Mouse (Mus musculus) forebrain, embryonic 15.5 days (tissue): ENCODE measurements around the gene Itga5. TPM values are rescaled to one million over a fixed set of nuclear protein-coding genes. Genes with fewer than 3 reads are reported as not detected.

Source experiments
- ATAC-seq: fragments of 200-750 bp; cut with Nextera tagmentation; replicated peaks from 2 replicates; pipeline ENCODE4 v1.8.0; 2017; ENCODE audit warnings: mild to moderate bottlenecking, moderate TSS enrichment, moderate library complexity
- H3K27ac ChIP-seq: fragments of 300-500 bp; sonication (generic); replicated peaks from 2 replicates; pipeline ENCODE4 v1.5.1; 2015; ENCODE audit warnings: mild to moderate bottlenecking, inconsistent platforms
- H3K27me3 ChIP-seq: fragments of 300-500 bp; sonication (generic); 2 replicates; pipeline ENCODE4 v1.6.1; 2015; ENCODE audit warnings: inconsistent platforms
- H3K36me3 ChIP-seq: fragments of 300-500 bp; sonication (generic); 2 replicates; pipeline ENCODE4 v1.6.1; 2015; ENCODE audit warnings: mild to moderate bottlenecking, inconsistent platforms
- H3K4me1 ChIP-seq: fragments of 300-500 bp; sonication (generic); 2 replicates; pipeline ENCODE4 v1.6.1; 2015; ENCODE audit warnings: inconsistent platforms
- H3K4me2 ChIP-seq: fragments of 300-500 bp; sonication (generic); replicated peaks from 2 replicates; pipeline ENCODE4 v1.6.1; 2015; ENCODE audit warnings: mild to moderate bottlenecking, inconsistent platforms
- H3K4me3 ChIP-seq: fragments of 300-500 bp; sonication (generic); 2 replicates; pipeline ENCODE4 v1.5.1; 2015; ENCODE audit warnings: mild to moderate bottlenecking, inconsistent platforms
- H3K9ac ChIP-seq: fragments of 300-500 bp; sonication (generic); replicated peaks from 2 replicates; pipeline ENCODE4 v1.6.1; 2015; ENCODE audit warnings: mild to moderate bottlenecking, inconsistent platforms
- H3K9me3 ChIP-seq: fragments of 300-500 bp; sonication (generic); 2 replicates; pipeline ENCODE4 v1.6.1; 2016; ENCODE audit warnings: inconsistent platforms
- WGBS: fragments of 180-500 bp; shearing (Covaris S2); methylation state at CpG from one replicate; pipeline ENCODE4 v1.1.7; 2015; ENCODE audit warnings: mixed read lengths; 5-methylcytosine and 5-hydroxymethylcytosine counted together
- polyA plus RNA-seq: library from polyadenylated mRNA; unstranded; fragments of >200 nt; fragmentation: Nextera tagmentation; extraction: Ambion mirVana; gene quantifications from 2 replicates; pipeline ENCODE4 v1.2.1, GENCODE M21; 2015

Itga5 gene
- polyA plus RNA-seq, 1 experiment from 2014 or later: 5.7 TPM

DNA sequence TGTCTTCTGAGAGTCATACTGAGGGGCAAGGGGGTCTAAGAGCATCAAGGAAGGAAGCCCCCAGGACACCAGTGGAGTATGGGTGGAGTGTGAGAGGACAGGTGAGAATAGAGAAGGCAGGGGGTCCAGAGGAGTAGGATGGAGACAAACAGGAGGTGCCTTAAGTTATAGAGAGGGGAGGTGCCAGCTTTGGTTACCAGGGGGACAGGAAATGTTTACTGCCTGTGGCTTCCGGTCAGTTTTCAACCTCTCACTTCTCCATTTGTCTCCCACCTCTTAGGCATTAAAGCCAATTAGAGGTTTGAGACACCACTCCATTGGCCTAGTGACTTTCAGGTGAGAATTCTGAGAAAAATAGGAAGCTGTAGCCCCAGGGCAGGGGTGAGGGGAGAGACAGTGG lies 5.3 kb downstream of the Itga5 start:
- no peaks in the 10 kb centered on the region for H3K36me3 ChIP-seq
- no peak overlapping the region for H3K4me3 ChIP-seq
- H3K9me3 ChIP-seq: no peaks in the 10 kb centered on the region
- no peaks in the 10 kb centered on the region for H3K27me3 ChIP-seq
- no peak overlapping the region for H3K27ac ChIP-seq
- peaks cover 14% of the 10 kb centered on the region for H3K4me1 ChIP-seq
- no peak overlapping the region for H3K4me2 ChIP-seq
- 87% methylated on average over 1 of the region's 1 CpGs for WGBS
- no peak overlapping the region for H3K9ac ChIP-seq
- no peak for ATAC-seq

GRCm38 (mm10) chr15:103359869-103360602 lies 6.5 kb downstream of the Itga5 start:
- no peaks in the 10 kb centered on the region for H3K9me3 ChIP-seq
- H3K27ac ChIP-seq: no peak overlapping the region
- no peak overlapping the region for H3K4me2 ChIP-seq
- no peaks in the 10 kb centered on the region for H3K27me3 ChIP-seq
- H3K4me3 ChIP-seq: no peak overlapping the region
- 84% methylated on average over 5 of the region's 5 CpGs for WGBS
- peaks cover 2% of the 10 kb centered on the region; the same call in 1 of the 2 replicates for H3K4me1 ChIP-seq
- no peak for ATAC-seq
- no peaks in the 10 kb centered on the region for H3K36me3 ChIP-seq
- H3K9ac ChIP-seq: no peak overlapping the region

DNA sequence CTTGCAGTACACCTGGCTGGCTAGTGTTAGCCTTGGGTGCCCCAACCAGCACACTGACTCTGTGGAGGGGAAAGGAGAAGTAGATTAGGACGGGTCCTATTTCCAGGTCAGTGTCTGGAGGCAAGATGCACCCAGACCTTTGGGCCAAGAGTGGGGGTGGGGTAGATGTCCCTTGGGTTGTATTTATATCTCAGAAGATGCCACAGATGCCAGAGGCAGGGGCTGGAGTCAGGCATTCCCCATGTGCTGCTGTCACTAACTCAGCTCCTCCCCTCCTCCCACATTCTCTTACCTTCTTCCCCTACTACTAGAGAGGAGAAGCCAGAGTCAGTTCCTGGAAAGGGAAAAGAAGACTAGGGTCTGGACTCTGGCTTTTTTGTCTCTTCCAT lies 7.4 kb downstream of the Itga5 start:
- H3K9me3 ChIP-seq: no peaks in the 10 kb centered on the region
- H3K4me3 ChIP-seq: no peak overlapping the region
- no peak overlapping the region for H3K9ac ChIP-seq
- H3K27ac ChIP-seq: no peak overlapping the region
- H3K4me2 ChIP-seq: no peak overlapping the region
- H3K4me1 ChIP-seq: no peaks in the 10 kb centered on the region
- 83% methylated on average over 1 of the region's 1 CpGs for WGBS
- H3K36me3 ChIP-seq: no peaks in the 10 kb centered on the region
- ATAC-seq: 0 out of 2 replicates have a peak, but pooled peaks have one; percentile 2
- no peaks in the 10 kb centered on the region for H3K27me3 ChIP-seq

GRCm38 (mm10) chr15:103358278-103359121 lies 8.1 kb downstream of the Itga5 start:
- H3K4me1 ChIP-seq: no peaks in the 10 kb centered on the region
- no peaks in the 10 kb centered on the region for H3K27me3 ChIP-seq
- ATAC-seq: peak; percentile 39
- no peaks in the 10 kb centered on the region for H3K9me3 ChIP-seq
- H3K4me2 ChIP-seq: no peak overlapping the region
- no peak overlapping the region for H3K4me3 ChIP-seq
- no peaks in the 10 kb centered on the region for H3K36me3 ChIP-seq
- no peak overlapping the region for H3K9ac ChIP-seq
- H3K27ac ChIP-seq: no peak overlapping the region
- WGBS: 43% methylated on average over 4 of the region's 4 CpGs

- Histone ChIP-seq H3K4me2 (no peak overlapping the region), H3K27me3 (no peaks in the 10 kb centered on the region), H3K9ac (no peak overlapping the region), H3K9me3 (no peaks in the 10 kb centered on the region), H3K4me1 (no peaks in the 10 kb centered on the region), H3K36me3 (no peaks in the 10 kb centered on the region), H3K4me3 (no peak overlapping the region), H3K27ac (no peak overlapping the region)
- ATAC-seq: no peak
- WGBS: 86% methylated on average over 4 of the region's 4 CpGs
These were observed 8.7 kb downstream of the Itga5 start for GRCm38 (mm10) chr15:103357817-103358216.

- ATAC-seq: no peak
- Histone ChIP-seq H3K9ac (no peak overlapping the region), H3K27ac (no peak overlapping the region)
These were observed 10.4 kb downstream of the Itga5 start for GRCm38 (mm10) chr15:103356130-103356529.

DNA sequence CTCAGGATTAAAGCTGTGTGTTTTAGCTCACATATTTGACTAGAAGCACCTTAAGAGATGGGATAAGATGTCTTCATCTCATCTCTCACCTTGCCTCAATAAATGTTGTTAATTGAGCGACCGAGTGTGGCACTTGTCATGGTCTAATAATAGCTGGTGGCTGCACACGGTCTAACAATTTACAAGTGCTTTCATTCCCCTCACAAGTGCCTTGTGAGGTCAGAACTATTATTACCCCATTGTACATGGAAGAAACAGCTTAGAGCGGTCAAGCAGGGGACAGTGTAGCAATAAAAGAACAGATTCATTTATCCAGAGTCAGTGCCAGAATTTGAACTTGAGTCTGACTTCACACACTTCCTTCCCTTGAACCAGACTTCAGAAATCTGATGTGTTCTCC lies 11.1 kb downstream of the Itga5 start:
- no peak overlapping the region for H3K4me2 ChIP-seq
- H3K9me3 ChIP-seq: no peaks in the 10 kb centered on the region
- no peak overlapping the region for H3K4me3 ChIP-seq
- ATAC-seq: no peak
- H3K27ac ChIP-seq: no peak overlapping the region
- no peak overlapping the region for H3K9ac ChIP-seq
- H3K27me3 ChIP-seq: no peaks in the 10 kb centered on the region
- WGBS: 82% methylated on average over 4 of the region's 4 CpGs
- H3K4me1 ChIP-seq: no peaks in the 10 kb centered on the region
- H3K36me3 ChIP-seq: no peaks in the 10 kb centered on the region

More at GRCm38 (mm10) chr15:103356130-103356529, 10.4 kb downstream of the Itga5 start:
- 78% methylated on average over 4 of the region's 4 CpGs for WGBS
- H3K36me3 ChIP-seq: no peaks in the 10 kb centered on the region
- H3K4me1 ChIP-seq: no peaks in the 10 kb centered on the region
- H3K9me3 ChIP-seq: no peaks in the 10 kb centered on the region
- no peaks in the 10 kb centered on the region for H3K27me3 ChIP-seq
- H3K4me2 ChIP-seq: no peak overlapping the region
- no peak overlapping the region for H3K4me3 ChIP-seq

GRCm38 (mm10) chr15:103354690-103355089 lies 11.9 kb downstream of the Itga5 start:
- Histone ChIP-seq H3K9me3 (no peaks in the 10 kb centered on the region), H3K27me3 (no peaks in the 10 kb centered on the region), H3K4me1 (no peaks in the 10 kb centered on the region), H3K27ac (no peak overlapping the region), H3K36me3 (no peaks in the 10 kb centered on the region), H3K9ac (no peak overlapping the region), H3K4me3 (no peak overlapping the region), H3K4me2 (no peak overlapping the region)
- ATAC-seq: no peak
- WGBS: 86% methylated on average over 2 of the region's 2 CpGs

DNA sequence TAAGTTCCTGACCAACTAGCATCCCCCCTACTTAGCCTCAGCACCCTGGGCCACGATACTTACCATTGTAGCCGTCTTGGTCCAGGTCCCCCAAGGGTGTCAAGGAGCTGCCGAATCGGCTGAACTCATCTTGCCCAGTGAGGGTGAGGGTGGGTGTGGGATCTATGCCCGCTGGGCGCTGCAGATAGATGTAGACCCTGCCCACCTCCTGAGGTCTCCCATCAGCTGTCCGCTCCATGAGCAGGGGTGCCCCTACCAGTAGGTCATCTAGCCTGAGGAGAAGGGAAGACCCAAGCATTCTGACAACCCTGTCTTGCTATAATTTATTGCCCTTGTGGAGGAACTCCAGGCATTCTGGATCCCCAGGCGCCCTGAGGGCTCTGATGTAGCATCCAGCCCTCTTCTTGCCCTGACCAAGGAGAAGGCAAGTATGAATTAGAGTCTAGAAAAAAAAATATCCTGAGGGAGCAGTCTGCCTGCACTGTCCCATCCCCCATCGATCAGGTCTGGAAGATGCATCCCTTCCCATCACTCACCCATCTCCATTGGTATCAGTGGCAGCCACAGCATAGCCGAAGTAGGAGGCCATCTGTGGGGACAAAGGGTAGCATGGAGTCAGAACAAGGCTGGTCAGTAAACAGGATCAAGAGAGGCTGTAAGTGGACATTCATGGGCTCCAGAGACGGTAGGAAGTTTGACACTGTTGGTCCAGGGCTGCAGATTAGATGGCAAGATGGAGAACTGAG lies 12.9 kb downstream of the Itga5 start:
- Histone ChIP-seq H3K27me3 (no peaks in the 10 kb centered on the region), H3K4me3 (no peak overlapping the region), H3K9me3 (no peaks in the 10 kb centered on the region), H3K4me2 (no peak overlapping the region), H3K4me1 (no peaks in the 10 kb centered on the region), H3K9ac (no peak overlapping the region), H3K27ac (no peak overlapping the region), H3K36me3 (no peaks in the 10 kb centered on the region)
- WGBS: 95% methylated on average over 11 of the region's 11 CpGs
- no peak for ATAC-seq

DNA sequence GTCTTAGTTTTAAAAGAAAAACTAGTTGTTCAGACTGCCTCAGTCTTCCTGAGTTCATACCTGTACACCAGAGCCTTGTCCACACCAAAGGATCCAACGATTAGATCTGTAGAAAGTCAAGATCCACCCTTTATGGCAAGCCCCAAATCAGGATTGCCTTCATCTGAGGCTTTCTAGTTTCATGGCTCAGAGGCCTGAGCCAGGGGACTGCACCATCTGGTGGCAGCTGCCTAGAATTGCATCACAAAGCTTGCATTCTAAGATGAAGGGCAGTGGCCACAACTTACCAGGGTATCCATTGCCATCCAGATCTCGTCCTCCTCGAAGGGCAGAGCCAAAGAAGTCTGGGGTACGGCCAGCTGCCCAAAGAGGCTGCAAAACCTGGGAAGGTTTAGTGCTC lies 13.7 kb downstream of the Itga5 start:
- no peak overlapping the region for H3K4me2 ChIP-seq
- no peak overlapping the region for H3K27ac ChIP-seq
- no peak overlapping the region for H3K9ac ChIP-seq
- H3K4me3 ChIP-seq: no peak overlapping the region
- ATAC-seq: no peak
- no peaks in the 10 kb centered on the region for H3K27me3 ChIP-seq
- no peaks in the 10 kb centered on the region for H3K9me3 ChIP-seq
- H3K36me3 ChIP-seq: no peaks in the 10 kb centered on the region
- 35% methylated on average over 4 of the region's 4 CpGs for WGBS
- no peaks in the 10 kb centered on the region for H3K4me1 ChIP-seq

GRCm38 (mm10) chr15:103347275-103347684 lies 19.3 kb downstream of the Itga5 start:
- WGBS: 4% methylated on average over 2 of the region's 2 CpGs
- H3K4me2 ChIP-seq: no peak overlapping the region
- H3K9ac ChIP-seq: no peak overlapping the region
- H3K27ac ChIP-seq: no peak overlapping the region
- H3K27me3 ChIP-seq: no peaks in the 10 kb centered on the region
- no peaks in the 10 kb centered on the region for H3K4me1 ChIP-seq
- H3K4me3 ChIP-seq: no peak overlapping the region
- ATAC-seq: no peak
- no peaks in the 10 kb centered on the region for H3K36me3 ChIP-seq
- no peaks in the 10 kb centered on the region for H3K9me3 ChIP-seq

DNA sequence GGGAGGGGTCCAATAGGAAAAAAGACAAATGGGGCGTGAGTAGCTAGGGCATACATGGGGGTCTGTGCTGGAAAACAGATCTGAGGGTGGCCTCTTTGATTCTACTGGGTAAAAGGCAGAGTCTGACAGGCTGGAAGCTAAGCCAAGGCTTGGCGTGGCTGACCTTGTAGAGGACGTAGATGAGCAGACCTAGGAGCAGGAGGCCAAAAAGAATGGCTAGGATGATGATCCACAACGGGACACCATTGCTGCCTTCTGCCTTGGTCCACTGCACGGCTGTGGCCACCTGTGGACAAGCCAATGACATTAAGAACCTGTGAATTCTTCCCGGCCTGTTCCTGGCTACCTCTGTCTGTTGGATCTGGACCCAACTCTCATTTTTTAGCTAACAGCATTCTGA lies 20.8 kb downstream of the Itga5 start:
- Histone ChIP-seq H3K9ac (no peak overlapping the region), H3K4me2 (no peak overlapping the region), H3K9me3 (no peaks in the 10 kb centered on the region), H3K4me1 (no peaks in the 10 kb centered on the region), H3K4me3 (no peak overlapping the region), H3K27ac (no peak overlapping the region), H3K27me3 (peaks cover 8% of the 10 kb centered on the region; the same call in 1 of the 2 replicates), H3K36me3 (no peaks in the 10 kb centered on the region)
- no peak for ATAC-seq
- WGBS: 89% methylated on average over 6 of the region's 6 CpGs
